Mouse (Mus musculus) cerebellum, adult 2 months (tissue): ENCODE results near the gene St6galnac4. TPM values are rescaled to one million over a fixed set of nuclear protein-coding genes. Genes with fewer than 3 reads are reported as not detected.

Experiments
- DNase-seq, 2 experiments: peaks; one replicate each; pipeline ENCODE4 v3.0.0; 2021
- H3K27ac ChIP-seq: fragments of 200-500 bp; 2 replicates; pipeline ENCODE4 v1.5.1; 2012; ENCODE audit warnings: low read length, control low read depth, inconsistent platforms; ENCODE audit not compliant: insufficient read depth
- H3K27me3 ChIP-seq: fragments of 200-500 bp; 2 replicates; pipeline ENCODE4 v1.6.1; 2012; ENCODE audit warnings: inconsistent platforms, mild to moderate bottlenecking, low read length, moderate library complexity; ENCODE audit not compliant: control insufficient read depth, insufficient read depth
- H3K4me1 ChIP-seq: fragments of 200-500 bp; 2 replicates; pipeline ENCODE4 v1.6.1; 2011; ENCODE audit warnings: low read length; ENCODE audit not compliant: control insufficient read depth, insufficient read depth
- H3K4me3 ChIP-seq: fragments of 200-500 bp; replicated peaks from 2 replicates; pipeline ENCODE3; 2011; ENCODE audit warnings: mild to moderate bottlenecking, low read depth, low read length, control low read depth; ENCODE audit not compliant: insufficient read depth
- CTCF ChIP-seq: fragments of 200-500 bp; IDR thresholded peaks from 2 replicates; pipeline ENCODE4 v1.5.1; 2011; ENCODE audit warnings: low read depth, mild to moderate bottlenecking, control low read depth, low read length, moderate library complexity, borderline replicate concordance; ENCODE audit not compliant: insufficient read depth
- POLR2A ChIP-seq: fragments of 200-500 bp; IDR thresholded peaks from 2 replicates; pipeline ENCODE4 v1.6.1; 2011; ENCODE audit warnings: low read length, control low read depth, borderline replicate concordance; ENCODE audit not compliant: insufficient read depth
- WGBS: fragments of 180-500 bp; shearing (Covaris S2); methylation state at CpG from one replicate; pipeline ENCODE4 v1.1.7; 2018; 5-methylcytosine and 5-hydroxymethylcytosine counted together
- polyA plus RNA-seq: library from polyadenylated mRNA; depleted of rRNA; stranded (reverse); fragments of >200 nt; gene quantifications from 2 replicates; pipeline ENCODE4 v1.2.3, GENCODE M21; 2012

Gene St6galnac4
- polyA plus RNA-seq, 1 experiment, result 91.4 TPM

DNA sequence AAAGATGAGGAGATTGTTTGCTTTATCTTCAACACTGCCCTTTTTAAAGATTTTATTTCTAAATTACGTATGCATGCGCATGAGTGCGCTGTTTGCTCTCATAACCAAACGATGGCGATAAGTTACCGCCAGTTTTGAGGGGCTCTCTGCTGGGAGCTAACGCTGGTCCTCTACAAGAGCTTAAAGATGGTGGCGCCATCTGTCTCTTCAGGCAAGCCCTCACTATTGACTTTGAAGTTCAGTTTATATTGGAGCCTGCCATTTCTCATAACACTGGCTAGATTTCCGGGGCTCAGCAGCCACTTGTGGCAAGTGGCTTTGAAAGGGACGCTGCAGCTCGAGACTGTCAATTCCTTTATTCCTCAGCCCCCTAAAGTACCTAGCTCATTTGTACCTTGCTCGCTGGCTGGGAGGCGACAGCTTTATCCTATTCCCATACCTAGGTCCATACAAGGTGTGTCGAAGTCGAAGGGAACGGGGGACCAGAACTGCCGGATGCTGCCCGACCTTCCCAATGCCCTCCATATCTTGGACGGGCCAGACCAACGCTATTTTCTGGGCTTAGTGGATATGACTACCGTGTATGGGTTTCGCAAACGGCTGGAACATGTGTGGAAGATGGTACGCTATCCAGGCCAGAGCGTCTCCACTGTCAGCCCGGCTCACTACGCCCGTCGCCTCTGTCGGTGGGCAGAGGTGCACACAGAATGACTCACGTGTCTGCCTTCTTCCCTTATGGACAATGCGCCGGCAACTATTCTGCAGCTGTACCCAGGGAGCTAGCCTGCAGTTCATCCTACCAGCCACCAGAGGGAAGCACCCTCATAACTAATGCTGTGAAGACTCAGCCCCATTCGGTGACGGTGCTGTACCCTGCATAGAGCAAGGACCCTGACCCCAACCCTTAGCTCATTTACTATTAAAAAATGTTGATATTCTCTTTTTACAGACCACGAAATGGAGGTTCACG lies 3.8 kb upstream of the St6galnac4 start:
- peak; percentile 85 to 88 for DNase-seq
- Histone ChIP-seq H3K27me3 (no peaks in the 10 kb centered on the region), H3K27ac (no peak overlapping the region), H3K4me3 (peak overlapping the region; percentile 57), H3K4me1 (peaks cover 4% of the 10 kb centered on the region; the same call in 1 of the 2 replicates)
- peak; percentile 98 for TF ChIP-seq CTCF
- no peak for TF ChIP-seq POLR2A
- 15% methylated on average over 37 of the region's 37 CpGs for WGBS

- peaks cover 8% of the 10 kb centered on the region; the same call in 1 of the 2 replicates for H3K4me1 ChIP-seq
- no peaks in the 10 kb centered on the region for H3K27me3 ChIP-seq
- 88% methylated on average over 7 of the region's 7 CpGs for WGBS
- H3K4me3 ChIP-seq, result no peak overlapping the region
- no peak overlapping the region for H3K27ac ChIP-seq
- DNase-seq, result peak in 1 of 2 experiments; percentile 25
- no peak for TF ChIP-seq POLR2A
- no peak for TF ChIP-seq CTCF
These were observed 1.7 kb upstream of the St6galnac4 start for GRCm38 (mm10) chr2:32585149-32585714.

- H3K4me3 ChIP-seq, result peak overlapping the region; percentile 95
- no peaks in the 10 kb centered on the region for H3K27me3 ChIP-seq
- 6% methylated on average over 9 of the region's 9 CpGs for WGBS
- peaks cover 18% of the 10 kb centered on the region; the same call in 1 of the 2 replicates for H3K4me1 ChIP-seq
- TF ChIP-seq CTCF, result no peak
- TF ChIP-seq POLR2A, result no peak
- H3K27ac ChIP-seq, result peak overlapping the region; percentile 95
- peak in 1 of 2 experiments; percentile 57 for DNase-seq
These were observed 931 bp downstream of the St6galnac4 start for GRCm38 (mm10) chr2:32587731-32588321.

- H3K27me3 ChIP-seq, result no peaks in the 10 kb centered on the region
- peak; percentile 91 to 95 for DNase-seq
- peak overlapping the region; percentile 95 for H3K27ac ChIP-seq
- WGBS, result 7% methylated on average over 11 of the region's 11 CpGs
- 0 out of 2 replicates have a peak, but pooled peaks have one; percentile 17 for TF ChIP-seq POLR2A
- no peak for TF ChIP-seq CTCF
- peak overlapping the region; percentile 76 for H3K4me3 ChIP-seq
- peaks cover 24% of the 10 kb centered on the region; the same call in 1 of the 2 replicates for H3K4me1 ChIP-seq
These were observed 2.4 kb downstream of the St6galnac4 start for GRCm38 (mm10) chr2:32589213-32589795.

- peak overlapping the region; percentile 95 for H3K27ac ChIP-seq
- H3K27me3 ChIP-seq, result no peaks in the 10 kb centered on the region
- DNase-seq, result peak in 1 of 2 experiments; percentile 55
- H3K4me1 ChIP-seq, result peaks cover 31% of the 10 kb centered on the region
- WGBS, result 11% methylated on average over 10 of the region's 10 CpGs
- TF ChIP-seq CTCF, result no peak
- TF ChIP-seq POLR2A, result no peak
- peak overlapping the region; percentile 76 for H3K4me3 ChIP-seq
These were observed 3.3 kb downstream of the St6galnac4 start for GRCm38 (mm10) chr2:32590224-32590623.

DNA sequence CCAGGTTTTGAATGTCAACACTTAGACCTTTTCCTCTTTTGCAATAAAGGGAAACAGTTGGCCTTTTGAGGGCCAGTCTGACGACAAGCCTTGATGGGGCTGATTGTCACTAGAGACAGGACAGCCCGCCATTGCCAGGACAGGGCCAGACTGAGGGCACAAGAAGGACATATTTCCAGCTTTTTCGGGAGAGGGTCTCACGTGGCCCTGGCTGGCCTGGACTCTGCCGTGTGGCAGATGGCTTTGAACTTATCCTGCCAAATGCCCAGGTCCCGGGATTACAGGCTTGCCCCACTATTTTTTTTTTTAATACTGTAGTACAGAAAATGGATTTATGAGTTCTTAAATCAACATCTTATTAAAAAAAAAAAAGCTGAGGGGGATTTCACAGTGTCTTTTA lies 4.4 kb downstream of the St6galnac4 start:
- H3K27ac ChIP-seq, result no peak overlapping the region
- H3K4me3 ChIP-seq, result no peak overlapping the region
- H3K4me1 ChIP-seq, result peaks cover 39% of the 10 kb centered on the region
- TF ChIP-seq POLR2A (no peak), CTCF (no peak)
- DNase-seq, result peak; percentile 47 to 67
- WGBS, result 9% methylated on average over 6 of the region's 6 CpGs
- H3K27me3 ChIP-seq, result no peaks in the 10 kb centered on the region

DNA sequence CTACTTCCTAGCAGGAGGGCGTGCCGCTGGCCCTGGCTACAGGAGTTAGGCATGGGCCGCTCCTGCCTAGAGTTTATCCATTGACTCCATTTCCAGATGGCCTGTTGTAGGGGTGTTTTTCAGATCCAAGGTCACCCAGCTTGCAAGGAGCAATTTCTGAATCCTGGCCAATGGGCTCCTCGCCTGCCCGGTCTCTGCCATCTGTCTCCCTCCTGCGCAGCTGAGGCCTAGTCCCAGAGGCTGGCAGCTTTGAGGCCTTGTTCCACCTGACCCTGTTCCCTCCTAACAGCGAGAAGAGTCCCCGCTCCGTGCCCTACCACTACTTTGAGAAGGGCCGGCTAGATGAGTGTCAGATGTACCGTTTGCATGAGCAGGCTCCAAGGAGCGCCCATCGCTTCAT lies 9.8 kb downstream of the St6galnac4 start:
- TF ChIP-seq POLR2A, result no peak
- no peak for TF ChIP-seq CTCF
- 12% methylated on average over 13 of the region's 13 CpGs for WGBS
- H3K27ac ChIP-seq, result peak overlapping the region; percentile 78
- H3K4me1 ChIP-seq, result peaks cover 71% of the 10 kb centered on the region
- peak; percentile 92 to 95 for DNase-seq
- no peak overlapping the region for H3K4me3 ChIP-seq
- no peaks in the 10 kb centered on the region for H3K27me3 ChIP-seq
